Mouse (Mus musculus): ENCODE measurements at regions not wholly inside any gene's neighbourhood (a gene's known extent, or its start where the extent isn't known, plus 50 kb on each side); places are given as distances from the start of the nearest gene placed in this dataset.

DNA sequence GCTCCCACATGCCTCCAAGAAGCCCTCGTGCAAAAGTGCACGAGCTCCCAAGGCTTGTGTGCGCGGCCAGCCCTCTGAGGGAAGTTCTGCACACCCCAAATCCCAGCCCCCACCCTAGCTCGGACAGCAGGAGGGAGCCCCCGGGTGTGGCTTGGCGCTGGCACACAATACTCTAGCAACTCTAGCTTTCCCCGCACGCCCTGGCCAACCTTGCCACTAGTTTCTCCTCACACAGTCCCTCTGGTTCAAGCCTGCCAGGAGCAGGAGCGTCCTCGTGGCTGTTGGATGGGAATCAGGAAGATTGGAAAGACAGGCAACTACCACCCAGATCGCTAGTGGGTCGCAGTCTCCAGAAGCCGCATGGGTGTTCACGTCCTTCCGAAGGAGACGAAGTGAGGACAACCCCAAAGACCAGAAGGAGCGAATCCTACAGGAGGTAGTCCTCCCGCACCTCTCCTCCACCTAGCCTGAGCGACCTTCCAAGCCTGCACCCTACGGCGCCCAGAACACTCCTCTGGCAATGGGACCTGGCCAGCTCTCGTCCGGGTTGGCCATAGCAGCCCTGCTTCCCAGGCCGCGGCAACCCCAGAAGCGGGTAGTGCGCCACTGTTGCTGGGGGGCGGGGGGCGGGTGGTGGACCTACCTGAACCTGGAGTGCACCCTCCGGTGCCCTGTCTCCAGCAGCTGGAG lies 243.9 kb downstream of the Tex13c3 start:
- no peak for TF ChIP-seq CTCF (IDR thresholded peaks at IDR 0.05; ENCODE audit: extremely low read depth, insufficient read depth, low read length)
- TF ChIP-seq POLR2A (IDR thresholded peaks at IDR 0.05; ENCODE audit: extremely low read depth, insufficient read depth, low read length) = no peak

Measured in cortical plate, adult 2 months (tissue).